Mouse (Mus musculus) urinary bladder, postnatal 10 days (tissue): ENCODE data around the gene Marcksl1.
"Not testable (repeated sequence)": the region's sequence is repeated elsewhere in the genome, so short reads cannot be mapped to it uniquely, and the experiment has no call there.

ENCODE experiments used
- DNase-seq: peaks from one replicate; pipeline ENCODE4 v3.0.0; 2022; ENCODE audit warnings: low spot score

The Marcksl1 gene

GRCm38 (mm10) chr4:129510723-129511412, 2.5 kb upstream of the Marcksl1 start:
- DNase-seq, result no peak

DNA sequence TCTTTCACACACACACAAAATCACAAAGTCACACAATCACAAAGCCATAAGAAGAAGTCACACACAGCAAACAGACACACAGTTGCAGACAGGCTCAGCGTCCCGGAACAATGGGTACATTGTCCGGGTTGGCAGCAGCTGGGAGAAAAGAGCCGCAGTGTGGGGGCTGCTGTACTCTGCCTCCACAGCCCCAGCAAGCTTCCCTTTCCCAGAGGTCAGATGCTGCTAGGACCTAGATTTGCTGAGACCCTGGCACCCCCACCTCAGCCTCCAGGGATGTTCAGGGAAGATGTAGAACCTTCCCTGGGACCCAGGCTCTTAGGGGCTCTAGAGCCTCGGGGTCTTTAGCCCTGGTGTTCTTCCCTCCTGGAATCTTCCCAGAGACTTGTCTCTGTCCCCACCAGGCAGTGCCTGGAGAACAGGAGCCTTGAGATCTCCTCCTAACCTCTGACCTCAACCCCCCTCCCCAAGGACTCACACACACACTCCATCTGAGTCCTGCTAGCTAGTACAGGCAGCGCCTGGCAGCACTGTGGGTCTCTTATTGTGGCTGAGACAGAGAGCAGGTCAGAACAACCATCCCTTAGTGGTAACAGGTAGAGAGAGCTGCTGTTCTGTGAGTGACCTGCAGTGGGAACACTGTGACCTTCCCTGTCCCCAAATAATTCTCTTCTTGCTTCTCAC, 1.8 kb upstream of the Marcksl1 start:
- DNase-seq, result no peak

- no peak for DNase-seq
Observed at GRCm38 (mm10) chr4:129513891-129514290, 510 bp downstream of the Marcksl1 start.

DNA sequence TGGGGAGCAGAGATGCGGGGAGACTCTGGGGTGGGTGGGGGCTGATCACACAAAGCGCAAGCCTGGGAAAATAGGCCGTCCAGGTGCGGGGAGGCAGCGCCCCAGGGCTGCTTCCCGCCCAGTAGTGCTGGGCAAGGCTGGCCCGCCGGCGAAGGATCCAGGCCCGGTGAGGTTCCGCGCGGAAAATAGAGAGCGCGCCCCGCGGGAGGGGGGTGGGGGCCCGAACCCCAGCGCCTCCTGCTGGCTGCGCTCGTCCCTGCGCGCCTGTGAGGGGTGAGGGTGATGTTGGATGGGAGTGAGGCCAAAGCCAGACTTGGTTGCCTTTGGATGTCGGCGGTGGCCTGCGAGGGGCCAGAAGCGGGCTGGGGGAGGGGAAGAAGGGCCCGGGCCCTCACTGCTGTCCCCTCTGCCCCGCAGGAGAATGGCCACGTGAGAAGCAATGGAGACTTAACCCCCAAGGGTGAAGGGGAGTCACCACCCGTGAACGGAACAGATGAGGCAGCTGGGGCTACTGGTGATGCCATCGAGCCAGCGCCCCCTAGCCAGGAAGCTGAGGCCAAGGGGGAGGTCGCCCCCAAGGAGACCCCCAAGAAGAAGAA, 1.0 kb downstream of the Marcksl1 start:
- no peak for DNase-seq

DNA sequence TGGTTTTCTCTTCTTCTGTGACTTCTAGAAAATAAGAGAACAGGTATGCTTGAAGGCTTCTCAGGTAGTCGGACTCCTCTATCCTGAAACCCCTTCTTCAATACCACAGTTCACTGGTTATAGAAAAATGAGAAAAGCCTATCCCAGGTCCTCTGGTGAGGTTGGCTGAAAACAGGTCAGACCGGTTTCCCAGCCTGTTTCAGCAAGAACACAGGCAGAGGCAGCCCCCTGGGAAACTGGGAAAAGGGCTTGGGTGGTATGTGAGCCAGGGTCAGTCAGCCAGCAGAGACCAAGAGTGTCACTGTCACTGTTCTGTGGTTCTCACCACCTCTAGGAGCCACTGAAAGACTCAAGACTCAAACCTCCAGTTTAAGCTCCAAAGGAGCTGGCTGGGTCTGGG, 3.5 kb downstream of the Marcksl1 start:
- no peak for DNase-seq

DNA sequence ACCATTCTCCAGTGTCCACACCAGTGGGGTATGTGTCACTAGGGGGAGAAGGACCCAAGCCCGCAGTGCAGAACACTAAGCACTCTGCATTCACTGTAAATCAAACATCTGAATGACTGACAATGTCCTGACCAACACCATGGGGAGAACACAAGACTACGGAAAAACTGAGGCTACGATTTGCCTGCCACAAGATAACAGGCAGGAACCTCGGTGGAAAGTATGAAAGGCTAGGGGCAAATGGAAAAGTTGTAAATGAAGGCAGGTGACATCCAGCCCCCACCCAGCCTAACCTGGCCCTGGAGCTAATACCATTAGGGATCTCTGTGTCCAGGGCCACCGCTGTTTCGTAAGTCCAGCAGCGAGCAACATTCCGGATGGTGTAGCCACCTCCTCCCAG, 5.1 kb downstream of the Marcksl1 start:
- no peak for DNase-seq

DNA sequence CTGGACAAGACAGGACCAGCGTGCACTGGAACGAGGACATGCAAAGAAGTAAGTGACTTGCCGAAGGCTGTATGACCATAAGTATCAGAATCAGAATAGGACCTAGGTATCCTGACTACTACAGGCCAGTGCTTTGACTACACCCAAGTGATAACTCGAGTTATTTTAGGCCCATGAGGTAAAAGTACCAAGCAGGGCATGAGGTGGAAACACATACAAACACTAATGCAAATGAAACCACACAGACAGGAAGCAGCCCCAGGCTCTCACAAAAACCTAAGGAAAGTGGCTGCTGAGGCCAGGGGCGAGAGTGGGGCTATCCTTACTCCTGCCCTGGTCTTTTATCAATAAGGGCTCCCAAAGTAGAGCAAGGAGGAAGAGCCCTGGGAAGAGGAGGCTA, 12.0 kb downstream of the Marcksl1 start:
- no peak for DNase-seq

DNA sequence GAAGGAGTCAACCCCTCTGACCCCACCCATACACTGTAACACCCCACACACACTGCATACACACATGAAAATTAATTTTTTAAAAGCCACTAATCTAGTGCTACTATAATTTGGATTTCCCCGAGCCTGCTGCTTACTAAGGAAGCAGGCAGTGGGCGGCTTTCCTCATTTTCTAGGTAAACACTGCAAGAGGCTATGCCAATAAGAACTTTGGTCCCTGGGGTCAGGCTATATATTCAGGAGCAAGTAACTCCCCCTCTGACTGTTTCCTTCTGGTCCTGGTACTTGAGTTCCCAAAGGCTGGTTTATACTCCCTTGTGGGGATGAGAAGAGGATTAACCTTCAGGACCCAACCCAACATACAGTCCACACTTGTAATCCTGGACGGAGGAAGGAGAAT, 12.5 kb downstream of the Marcksl1 start:
- no peak for DNase-seq

DNA sequence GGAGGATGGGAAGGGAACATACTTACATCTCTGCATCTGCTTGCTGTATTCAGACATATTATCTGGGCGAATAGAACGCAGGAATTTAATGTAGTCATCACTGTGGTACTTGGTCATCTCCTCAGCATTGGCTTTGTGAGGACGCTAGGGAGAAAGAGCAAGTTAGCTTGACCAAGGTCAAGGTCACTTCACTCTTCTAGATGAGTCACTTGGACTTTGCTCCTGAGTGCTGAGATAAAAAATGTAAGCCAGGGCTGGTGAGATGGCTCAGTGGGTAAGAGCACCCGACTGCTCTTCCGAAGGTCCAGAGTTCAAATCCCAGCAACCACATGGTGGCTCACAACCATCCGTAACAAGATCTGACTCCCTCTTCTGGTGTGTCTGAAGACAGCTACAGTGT, 15.5 kb downstream of the Marcksl1 start:
- not testable (repeated sequence) for DNase-seq

DNA sequence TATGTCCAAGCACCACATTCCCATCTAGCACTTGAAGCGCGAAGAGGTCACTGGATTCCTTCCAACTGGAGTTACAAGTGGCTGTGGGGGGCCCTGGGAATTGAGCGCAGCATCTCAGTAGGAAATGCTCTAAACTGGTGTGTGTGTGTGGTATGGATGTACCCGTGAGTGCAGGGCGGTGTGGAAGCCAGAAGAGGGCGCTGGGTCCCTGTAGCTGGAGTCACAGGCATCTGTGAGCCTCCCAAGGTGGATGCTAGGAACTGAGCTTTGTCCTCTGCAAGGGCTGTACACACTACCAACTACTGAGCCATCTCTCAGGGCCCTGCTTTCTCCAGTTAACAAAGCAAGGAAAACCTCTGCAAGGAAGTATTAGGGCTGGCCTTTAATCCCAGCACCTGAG, 26.6 kb downstream of the Marcksl1 start:
- no peak for DNase-seq

DNA sequence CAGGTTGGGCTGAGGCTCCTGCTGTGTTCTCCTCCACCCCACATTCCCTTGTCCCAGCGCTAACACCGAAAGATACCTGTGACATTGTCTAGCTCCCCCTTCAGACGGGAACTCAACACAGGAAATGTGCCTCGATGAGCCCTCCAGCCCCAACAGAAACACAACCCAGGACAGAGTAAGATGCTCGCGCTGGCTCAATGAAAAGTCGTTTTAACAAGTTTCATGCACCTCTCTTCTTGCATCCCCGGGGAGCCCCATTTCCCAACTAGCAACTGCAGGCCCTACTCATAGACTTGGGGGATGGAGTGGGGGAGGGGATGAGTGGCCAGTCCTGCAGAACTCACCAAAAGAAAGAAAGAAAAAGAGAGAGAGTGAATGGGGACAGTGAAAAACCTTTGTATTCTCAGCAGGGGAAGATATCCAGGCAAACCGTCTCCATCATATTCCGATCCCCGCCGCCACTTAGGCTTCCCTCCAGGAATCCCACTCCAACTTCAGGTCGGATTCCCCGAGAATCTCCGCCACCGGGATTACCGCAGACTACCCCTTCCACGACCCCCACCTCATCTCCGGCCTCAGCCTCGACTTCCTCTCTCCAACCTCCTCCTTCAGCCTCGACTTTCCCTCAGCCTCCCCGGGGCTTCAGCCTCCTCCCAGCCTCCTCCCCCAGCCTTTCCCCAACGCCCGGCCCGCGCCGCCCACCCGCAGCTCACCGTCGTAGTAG, 28.6 kb downstream of the Marcksl1 start:
- no peak for DNase-seq

- DNase-seq, result peak; percentile 94
Observed at GRCm38 (mm10) chr4:129542592-129543141, 29.3 kb downstream of the Marcksl1 start, which contains the start of gene Hdac1. TSS of gene Hdac1 (minus strand) at chr4:129542713.

DNA sequence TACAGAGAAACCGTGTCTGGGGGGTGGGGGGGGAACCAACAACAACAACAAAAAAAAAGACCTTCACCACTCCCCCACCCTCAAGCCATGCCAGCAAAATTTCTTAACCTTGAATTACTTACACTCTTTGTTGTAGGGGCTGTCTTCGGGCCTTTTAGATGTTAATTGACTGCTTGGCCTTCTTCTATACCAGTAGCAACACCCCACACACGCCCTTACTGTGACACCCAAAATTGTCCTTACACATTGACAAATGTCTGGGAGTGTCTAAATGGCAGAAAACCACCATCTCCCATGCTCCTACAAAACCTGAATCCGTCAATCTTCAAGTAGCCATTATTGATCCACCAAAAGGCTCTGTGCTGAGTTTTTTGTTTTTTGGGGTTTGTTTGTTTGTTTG, 30.7 kb downstream of the Marcksl1 start:
- no peak for DNase-seq

DNA sequence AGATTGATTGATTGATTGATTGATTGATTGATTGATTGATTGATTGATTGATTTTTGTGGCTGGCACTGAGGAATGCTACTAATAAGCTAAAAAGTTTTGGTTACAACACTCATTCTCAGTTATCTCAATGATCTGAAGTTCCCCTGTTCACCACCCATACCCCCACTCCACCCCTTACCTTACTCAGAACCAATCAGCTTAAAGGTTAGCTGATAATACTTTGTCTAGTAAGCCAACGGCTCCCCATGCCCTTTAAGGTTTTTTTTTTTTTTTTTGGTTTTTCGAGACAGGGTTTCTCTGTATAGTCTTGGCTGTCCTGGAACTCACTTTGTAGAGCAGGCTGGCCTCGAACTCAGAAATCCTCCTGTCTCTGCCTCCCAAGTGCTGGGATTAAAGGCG, 34.2 kb downstream of the Marcksl1 start:
- not testable (repeated sequence) for DNase-seq

GRCm38 (mm10) chr4:129549306-129549705, 35.9 kb downstream of the Marcksl1 start:
- no peak for DNase-seq

GRCm38 (mm10) chr4:129550295-129550694, 36.9 kb downstream of the Marcksl1 start:
- DNase-seq, result no peak

DNA sequence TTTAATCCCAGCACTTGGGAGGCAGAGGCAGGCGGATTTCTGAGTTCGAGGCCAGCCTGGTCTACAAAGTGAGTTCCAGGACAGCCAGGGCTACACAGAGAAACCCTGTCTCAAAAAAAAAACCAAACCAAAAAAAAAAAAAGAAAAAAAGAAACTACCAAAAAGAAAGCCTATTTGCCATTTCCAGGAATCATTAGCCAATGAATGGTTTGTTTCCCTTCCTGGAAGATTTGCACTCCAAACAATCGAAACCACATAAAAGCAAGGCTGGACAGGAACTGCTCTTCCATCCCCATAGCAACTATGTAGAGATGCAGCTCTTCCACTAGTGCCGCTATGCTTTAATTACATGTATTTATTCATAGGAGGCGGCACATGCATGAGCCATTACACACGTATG, 41.1 kb downstream of the Marcksl1 start:
- DNase-seq, result not testable (repeated sequence)

GRCm38 (mm10) chr4:129555421-129555861, 42.1 kb downstream of the Marcksl1 start:
- DNase-seq, result no peak

GRCm38 (mm10) chr4:129555862-129556531, 42.6 kb downstream of the Marcksl1 start:
- no peak for DNase-seq

DNA sequence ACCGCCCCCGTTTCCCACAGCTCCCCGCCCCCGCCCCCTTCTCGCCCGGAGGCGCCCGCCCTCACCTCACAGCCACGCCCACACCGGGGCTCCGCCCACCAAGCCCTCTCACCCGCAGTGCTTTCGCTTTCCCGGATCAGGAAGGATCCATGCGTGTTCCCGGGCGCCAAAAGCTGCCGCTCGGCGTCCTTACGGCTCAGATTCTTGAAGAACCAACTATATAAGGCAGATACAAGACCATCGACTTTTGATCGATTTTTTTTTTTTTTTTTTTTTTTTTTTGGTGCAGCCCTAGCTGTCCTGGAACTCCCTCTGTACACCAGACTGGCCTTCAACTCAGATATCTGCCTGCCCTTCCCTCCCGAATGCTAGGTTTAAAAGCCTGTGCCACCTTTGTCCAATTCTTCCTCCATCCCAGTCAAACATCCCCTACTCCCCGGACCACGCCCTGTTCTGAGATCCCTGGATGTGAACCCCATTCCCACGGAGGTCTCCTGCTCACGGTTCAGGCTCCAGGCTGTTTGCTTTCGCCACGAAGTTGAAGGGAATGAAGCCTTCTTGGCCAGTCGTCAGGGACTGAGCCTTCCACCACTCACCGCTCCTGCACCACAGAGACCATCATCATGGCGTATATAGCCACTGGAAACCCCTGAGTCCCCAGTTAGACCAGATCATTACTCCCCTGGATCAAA, 43.3 kb downstream of the Marcksl1 start:
- peak; percentile 67 for DNase-seq

GRCm38 (mm10) chr4:129557256-129557808, 44.0 kb downstream of the Marcksl1 start:
- no peak for DNase-seq
